In the genomic region with DNA sequence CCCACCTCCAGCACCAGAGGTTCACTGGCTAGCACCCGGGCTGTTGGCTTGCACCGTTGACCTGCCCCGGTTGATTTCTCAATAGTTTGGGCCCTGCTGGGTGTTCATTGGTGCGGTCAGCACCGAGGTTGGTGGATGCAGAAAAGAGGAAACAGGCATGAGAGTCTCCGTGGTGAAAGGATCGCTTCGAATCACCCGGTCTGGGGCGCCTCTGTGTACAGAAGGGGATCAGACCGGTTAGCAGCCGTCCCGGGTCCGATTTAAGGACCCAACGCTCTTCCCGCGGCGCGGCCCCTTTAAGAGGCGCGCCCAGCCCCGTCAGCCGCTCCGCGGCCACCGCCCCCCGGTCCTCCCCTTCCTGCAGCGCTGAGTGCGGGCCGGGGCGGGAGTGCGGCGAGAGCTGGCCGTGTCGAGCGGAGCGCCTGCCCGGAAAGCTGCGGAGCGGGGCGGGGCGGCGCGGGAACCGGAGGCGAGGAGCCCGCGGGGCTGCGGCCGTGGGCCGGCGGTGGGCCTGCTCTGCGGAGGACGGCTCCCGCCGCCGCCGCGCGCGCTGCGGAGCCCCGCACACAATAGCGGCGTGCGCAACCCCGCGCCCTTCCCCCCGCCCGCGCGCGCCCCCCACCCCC, we compare ENCODE assay signal across 8 mouse cellular contexts. TPM values are rescaled to one million over a fixed set of nuclear protein-coding genes. Genes with fewer than 3 reads are reported as not detected.
DNase-seq lines count a peak whose midpoint lies in the region; ATAC-seq and TF ChIP-seq lines count a peak whose summit lies in the region.

A gene (plus strand): TSS at position 376 of the 626 bp plus-strand sequence.

- no peaks in the 10 kb centered on the region for H3K9me3 ChIP-seq in forebrain, embryonic 10.5 days
- H3K9me3 ChIP-seq in heart, embryonic 16.5 days (replicated peaks; ENCODE audit: control insufficient read depth, low read length), result no peaks in the 10 kb centered on the region
- H3K9me3 ChIP-seq in neural tube, embryonic 15.5 days (replicated peaks), result no peaks in the 10 kb centered on the region

- TF ChIP-seq POLR2A in bone marrow macrophage, adult 2 months (IDR thresholded peaks at IDR 0.05; ENCODE audit: borderline replicate concordance, low read depth, low read length), result no peak
- peak; percentile 67; the same call in 1 of the 2 replicates for TF ChIP-seq POLR2A in lung, adult 2 months (IDR thresholded peaks at IDR 0.05; ENCODE audit: borderline replicate concordance, extremely low read depth, low read depth, low read length)

- peak within 1 kb of the TSS; percentile 40 for H3K4me3 ChIP-seq in bone marrow macrophage, adult 2 months (ENCODE audit: insufficient read depth, low read length)
- H3K4me3 ChIP-seq in forebrain, embryonic 10.5 days, result peak within 1 kb of the TSS; percentile 88
- peak within 1 kb of the TSS; percentile 77 for H3K4me3 ChIP-seq in heart, embryonic 16.5 days (ENCODE audit: low read length)
- H3K4me3 ChIP-seq in lung, adult 2 months (replicated peaks; ENCODE audit: extremely low read depth, low read depth, low read length), result peak within 1 kb of the TSS; percentile 75
- H3K4me3 ChIP-seq in neural tube, embryonic 15.5 days (replicated peaks), result peak within 1 kb of the TSS; percentile 75

- H3K4me2 ChIP-seq in heart, embryonic 16.5 days (ENCODE audit: low read depth, low read length), result peak within 1 kb of the TSS; percentile 77
- peak within 1 kb of the TSS; percentile 94 for H3K4me2 ChIP-seq in neural tube, embryonic 15.5 days

- peaks cover 2% of the 10 kb centered on the region for H3K4me1 ChIP-seq in bone marrow macrophage, adult 2 months (ENCODE audit: control insufficient read depth, insufficient read depth, low read length)
- peaks cover 82% of the 10 kb centered on the region for H3K4me1 ChIP-seq in forebrain, embryonic 10.5 days
- peaks cover 37% of the 10 kb centered on the region for H3K4me1 ChIP-seq in heart, embryonic 16.5 days (ENCODE audit: control insufficient read depth, insufficient read depth, low read length)
- peaks cover 12% of the 10 kb centered on the region for H3K4me1 ChIP-seq in lung, adult 2 months (ENCODE audit: control insufficient read depth, insufficient read depth, low read length)
- peaks cover 72% of the 10 kb centered on the region for H3K4me1 ChIP-seq in neural tube, embryonic 15.5 days

- H3K27ac ChIP-seq in bone marrow macrophage, adult 2 months (ENCODE audit: insufficient read depth, low read depth, low read length), result no peak within 1 kb of the TSS
- H3K27ac ChIP-seq in forebrain, embryonic 10.5 days, result peak within 1 kb of the TSS; percentile 91
- 0 out of 2 replicates have a peak within 1 kb of the TSS, but pooled peaks have one; percentile 30 for H3K27ac ChIP-seq in heart, embryonic 16.5 days (ENCODE audit: low read length)
- H3K27ac ChIP-seq in neural tube, embryonic 15.5 days (replicated peaks), result peak within 1 kb of the TSS; percentile 96

- ATAC-seq in heart, embryonic 16.5 days (replicated peaks; ENCODE audit: extremely low read depth, insufficient read depth, low FRiP score), result peak; percentile 83
- ATAC-seq in neural tube, embryonic 15.5 days (ENCODE audit: low FRiP score), result peak; percentile 90

- peak within 1 kb of the TSS; percentile 83 for H3K9ac ChIP-seq in heart, embryonic 16.5 days (ENCODE audit: low read length)
- H3K9ac ChIP-seq in neural tube, embryonic 15.5 days (replicated peaks), result peak within 1 kb of the TSS; percentile 72

- 1% methylated on average over 55 of the region's 73 CpGs for WGBS in forebrain, embryonic 10.5 days
- under 1% methylated on average over 57 of the region's 73 CpGs for WGBS in heart, embryonic 16.5 days
- WGBS in lung, adult 2 months, result 1% methylated on average over 73 of the region's 73 CpGs
- WGBS in neural tube, embryonic 15.5 days, result 0% methylated on average over 46 of the region's 73 CpGs

- peak; percentile 64 to 70 for DNase-seq in B cell, adult 2 months
- DNase-seq in forebrain, embryonic 10.5 days (ENCODE audit: extremely low spot score, low spot score), result peak; percentile 76
- DNase-seq in kidney, postnatal 36 days, result peak; percentile 85 to 93
- peak; percentile 81 for DNase-seq in lung, adult 2 months
- peak; percentile 85 for DNase-seq in testis, postnatal 10 days (ENCODE audit: low spot score)

- peaks cover 18% of the 10 kb centered on the region for H3K36me3 ChIP-seq in forebrain, embryonic 10.5 days (replicated peaks)
- H3K36me3 ChIP-seq in heart, embryonic 16.5 days (ENCODE audit: control insufficient read depth, insufficient read depth), result no peaks in the 10 kb centered on the region
- no peaks in the 10 kb centered on the region for H3K36me3 ChIP-seq in neural tube, embryonic 15.5 days

- H3K27me3 ChIP-seq in forebrain, embryonic 10.5 days (ENCODE audit: poor library complexity, severe bottlenecking), result peaks cover 19% of the 10 kb centered on the region
- peaks cover 28% of the 10 kb centered on the region for H3K27me3 ChIP-seq in heart, embryonic 16.5 days (ENCODE audit: control insufficient read depth, insufficient read depth, low read length)
- no peaks in the 10 kb centered on the region for H3K27me3 ChIP-seq in neural tube, embryonic 15.5 days (replicated peaks)

- no peak for TF ChIP-seq CTCF in bone marrow macrophage, adult 2 months (IDR thresholded peaks at IDR 0.05; ENCODE audit: low read depth, low read length)
- TF ChIP-seq CTCF in lung, adult 2 months (IDR thresholded peaks at IDR 0.05; ENCODE audit: insufficient read depth, low read length), result no peak

RNA-seq across cellular contexts. Expression of the gene that starts here (rescaled TPM):
- 1.9 and 2.1 TPM in 2 replicates for polyA plus RNA-seq in bone marrow macrophage, adult 2 months (2012; ENCODE audit: insufficient read depth, insufficient read length, missing spikeins)
- 6.2 and 7.3 TPM in 2 replicates for polyA plus RNA-seq in forebrain, embryonic 10.5 days (2016; fragmentation: Nextera tagmentation; extraction: Ambion mirVana)
- polyA plus RNA-seq in heart, embryonic 16.5 days (2015; fragmentation: Nextera tagmentation; extraction: Ambion mirVana), result 9.8 and 10.6 TPM in 2 replicates
- polyA plus RNA-seq in lung, adult 2 months (2012; rRNA removed), result 51.8 and 51.9 TPM in 2 replicates
- 13.9 and 15.6 TPM in 2 replicates for polyA plus RNA-seq in neural tube, embryonic 15.5 days (2015; fragmentation: Nextera tagmentation; extraction: Ambion mirVana)
